Mouse (Mus musculus): ENCODE data around the gene Ttc39d. TPM values are rescaled to one million over a fixed set of nuclear protein-coding genes. Genes with fewer than 3 reads are reported as not detected.

Gene Ttc39d
- polyA plus RNA-seq, 1 experiment from 2014 or later: 0.11 TPM

DNA sequence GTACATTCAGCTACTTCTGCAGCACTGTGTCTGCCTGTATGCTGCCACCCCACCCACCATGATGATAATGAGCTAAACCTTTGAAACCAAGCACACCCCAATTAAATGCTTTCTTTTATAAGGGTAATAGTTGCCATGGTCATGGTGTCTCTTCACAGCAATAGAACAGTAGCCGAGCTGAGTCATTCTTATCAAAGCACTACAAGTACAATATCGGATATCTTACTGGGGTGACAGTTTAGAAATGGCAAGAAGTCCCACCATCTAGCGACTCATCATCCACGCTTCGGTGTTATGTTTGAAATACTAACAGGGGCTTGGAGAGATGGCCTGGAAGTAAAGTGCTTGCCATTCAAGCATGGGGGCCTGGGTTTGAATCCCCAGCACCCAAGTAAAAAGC lies 26.6 kb downstream of the Ttc39d start:
- Histone ChIP-seq H3K9me3 (replicated peaks; ENCODE audit: control insufficient read depth, low read length) (no peaks in the 10 kb centered on the region), H3K9ac (ENCODE audit: low read length) (no peak overlapping the region), H3K4me3 (ENCODE audit: low read depth, low read length) (no peak overlapping the region), H3K4me2 (ENCODE audit: low read length) (no peak overlapping the region), H3K27ac (ENCODE audit: low read depth, low read length) (no peak overlapping the region), H3K36me3 (ENCODE audit: control insufficient read depth, insufficient read depth, low read length) (peaks cover 20% of the 10 kb centered on the region), H3K4me1 (ENCODE audit: control insufficient read depth, insufficient read depth, low read length) (no peaks in the 10 kb centered on the region), H3K27me3 (replicated peaks; ENCODE audit: control insufficient read depth, insufficient read depth, low read length) (no peaks in the 10 kb centered on the region)
- 87% methylated on average over 5 of the region's 5 CpGs for WGBS
- DNase-seq (ENCODE audit: low spot score): no peak
- ATAC-seq: no peak

DNA sequence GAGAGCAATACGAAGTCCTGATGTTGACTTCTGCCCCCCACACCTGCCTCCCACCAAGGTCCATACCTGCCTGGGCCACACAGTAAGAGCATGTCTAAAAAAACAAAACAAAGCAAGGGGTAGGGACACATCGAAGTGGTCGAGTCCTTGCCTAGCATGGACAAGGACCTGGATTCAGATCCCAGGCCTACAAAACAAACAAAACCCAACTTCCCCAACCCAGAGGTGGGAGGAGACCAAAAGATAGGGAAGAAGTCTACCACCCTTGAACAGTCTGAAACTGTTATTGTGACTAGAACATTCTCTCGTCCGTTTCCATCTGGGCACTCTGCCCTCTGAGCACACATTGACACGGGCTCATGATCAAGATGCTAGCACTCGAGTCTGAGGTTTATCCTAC lies 27.1 kb downstream of the Ttc39d start:
- peaks cover 24% of the 10 kb centered on the region for H3K36me3 ChIP-seq (ENCODE audit: control insufficient read depth, insufficient read depth, low read length)
- no peak overlapping the region for H3K4me2 ChIP-seq (ENCODE audit: low read length)
- H3K4me1 ChIP-seq (ENCODE audit: control insufficient read depth, insufficient read depth, low read length): no peaks in the 10 kb centered on the region
- no peak overlapping the region for H3K27ac ChIP-seq (ENCODE audit: low read depth, low read length)
- H3K27me3 ChIP-seq (replicated peaks; ENCODE audit: control insufficient read depth, insufficient read depth, low read length): no peaks in the 10 kb centered on the region
- whole genome bisulfite sequencing: 91% methylated on average over 7 of the region's 7 CpGs
- DNase-seq (ENCODE audit: low spot score): no peak
- H3K9me3 ChIP-seq (replicated peaks; ENCODE audit: control insufficient read depth, low read length): no peaks in the 10 kb centered on the region
- H3K4me3 ChIP-seq (ENCODE audit: low read depth, low read length): no peak overlapping the region
- no peak for ATAC-seq
- H3K9ac ChIP-seq (ENCODE audit: low read length): no peak overlapping the region

DNA sequence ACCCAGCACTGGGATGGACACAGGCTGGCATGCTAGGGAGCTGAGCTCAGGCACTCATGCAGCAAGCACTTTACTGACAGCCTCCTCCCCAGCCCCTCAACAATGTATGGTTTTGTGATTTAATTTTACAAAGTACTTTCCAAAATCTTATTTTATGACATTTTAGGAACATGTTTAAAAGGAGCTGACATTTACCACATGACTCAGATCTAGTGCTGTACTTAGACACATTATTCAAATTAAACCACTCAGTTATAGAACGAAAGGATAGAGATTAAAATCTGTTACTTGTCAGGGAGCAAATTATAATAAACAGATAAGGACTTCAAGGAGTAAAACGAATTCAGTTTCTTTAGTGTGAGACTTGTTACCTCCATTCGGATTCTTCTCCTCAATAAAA lies 28.2 kb downstream of the Ttc39d start:
- no peak for ATAC-seq
- Histone ChIP-seq H3K4me2 (ENCODE audit: low read length) (no peak overlapping the region), H3K4me3 (ENCODE audit: low read depth, low read length) (no peak overlapping the region), H3K4me1 (ENCODE audit: control insufficient read depth, insufficient read depth, low read length) (no peaks in the 10 kb centered on the region), H3K9ac (ENCODE audit: low read length) (no peak overlapping the region), H3K27me3 (replicated peaks; ENCODE audit: control insufficient read depth, insufficient read depth, low read length) (no peaks in the 10 kb centered on the region), H3K9me3 (replicated peaks; ENCODE audit: control insufficient read depth, low read length) (no peaks in the 10 kb centered on the region), H3K27ac (ENCODE audit: low read depth, low read length) (no peak overlapping the region), H3K36me3 (ENCODE audit: control insufficient read depth, insufficient read depth, low read length) (peaks cover 33% of the 10 kb centered on the region)
- WGBS: 86% methylated on average over 3 of the region's 3 CpGs
- DNase-seq (ENCODE audit: low spot score): no peak

DNA sequence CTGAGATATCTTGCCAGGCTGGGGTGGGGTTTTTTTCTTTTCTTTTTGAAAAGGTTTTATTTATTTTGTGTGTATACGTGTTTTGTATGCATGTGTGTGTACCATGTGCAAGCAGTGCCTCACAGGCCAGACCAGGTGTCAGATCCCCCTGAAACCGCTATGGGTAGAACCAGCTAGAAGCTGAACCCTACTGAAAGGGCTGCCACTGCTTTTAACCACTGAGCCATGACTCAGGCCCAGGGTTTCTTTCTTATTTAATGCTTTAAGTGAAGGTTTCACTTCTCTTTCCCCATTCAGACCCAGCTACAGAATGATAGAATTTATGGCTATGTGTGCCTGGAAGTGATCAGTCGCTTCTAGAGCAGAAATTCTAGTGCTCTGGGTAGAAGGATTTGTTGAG lies 29.5 kb downstream of the Ttc39d start:
- no peaks in the 10 kb centered on the region for H3K27me3 ChIP-seq (replicated peaks; ENCODE audit: control insufficient read depth, insufficient read depth, low read length)
- H3K4me1 ChIP-seq (ENCODE audit: control insufficient read depth, insufficient read depth, low read length): no peaks in the 10 kb centered on the region
- peaks cover 44% of the 10 kb centered on the region for H3K36me3 ChIP-seq (ENCODE audit: control insufficient read depth, insufficient read depth, low read length)
- no peak overlapping the region for H3K27ac ChIP-seq (ENCODE audit: low read depth, low read length)
- no peak overlapping the region for H3K4me3 ChIP-seq (ENCODE audit: low read depth, low read length)
- 97% methylated on average over 3 of the region's 3 CpGs for WGBS
- DNase-seq (ENCODE audit: low spot score) (no peak), ATAC-seq (no peak)
- no peaks in the 10 kb centered on the region for H3K9me3 ChIP-seq (replicated peaks; ENCODE audit: control insufficient read depth, low read length)
- H3K4me2 ChIP-seq (ENCODE audit: low read length): no peak overlapping the region
- no peak overlapping the region for H3K9ac ChIP-seq (ENCODE audit: low read length)

DNA sequence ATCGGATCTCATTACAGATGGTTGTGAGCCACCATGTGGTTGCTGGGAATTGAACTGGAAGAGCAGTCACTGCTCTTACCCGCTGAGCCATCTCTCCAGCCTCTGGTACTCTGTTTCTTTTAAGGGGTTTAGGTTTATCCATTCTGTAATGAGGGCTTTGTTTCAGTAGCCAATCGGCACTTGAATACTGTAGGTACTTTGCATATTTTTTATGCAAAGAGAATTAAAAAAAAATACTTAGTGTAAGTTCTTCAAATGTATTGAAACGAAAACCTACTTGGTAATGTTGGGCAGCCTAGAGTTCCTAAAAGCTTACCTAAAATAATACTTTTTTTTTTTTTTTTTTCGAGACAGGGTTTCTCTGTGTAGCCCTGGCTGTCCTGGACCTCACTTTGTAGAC lies 30.2 kb downstream of the Ttc39d start:
- Histone ChIP-seq H3K36me3 (ENCODE audit: control insufficient read depth, insufficient read depth, low read length) (peaks cover 51% of the 10 kb centered on the region), H3K27ac (ENCODE audit: low read depth, low read length) (no peak overlapping the region), H3K4me1 (ENCODE audit: control insufficient read depth, insufficient read depth, low read length) (no peaks in the 10 kb centered on the region), H3K4me3 (ENCODE audit: low read depth, low read length) (no peak overlapping the region), H3K9ac (ENCODE audit: low read length) (no peak overlapping the region), H3K4me2 (ENCODE audit: low read length) (no peak overlapping the region), H3K9me3 (replicated peaks; ENCODE audit: control insufficient read depth, low read length) (no peaks in the 10 kb centered on the region), H3K27me3 (replicated peaks; ENCODE audit: control insufficient read depth, insufficient read depth, low read length) (no peaks in the 10 kb centered on the region)
- DNase-seq (ENCODE audit: low spot score): no peak
- ATAC-seq: no peak
- 88% methylated on average over 5 of the region's 5 CpGs for WGBS

DNA sequence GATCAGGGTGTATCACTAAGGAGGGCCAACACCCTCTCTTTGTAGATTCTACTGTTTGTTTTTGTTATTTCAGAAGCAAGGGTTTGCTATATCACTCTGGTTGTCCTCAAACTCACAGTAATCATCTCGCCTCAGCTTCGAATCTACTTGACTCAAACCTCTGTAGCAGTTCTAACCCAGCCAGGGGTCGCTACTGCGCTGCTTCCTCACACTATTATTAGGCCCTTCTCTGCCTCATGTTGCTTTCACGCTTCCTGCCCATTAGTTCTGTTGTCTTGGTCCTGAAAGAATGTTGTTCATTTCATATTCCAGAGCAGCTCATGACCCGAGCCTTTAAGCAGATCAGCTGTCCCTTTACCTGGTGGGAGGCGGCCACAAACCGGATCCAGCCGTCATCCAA lies 34.3 kb downstream of the Ttc39d start:
- Histone ChIP-seq H3K4me2 (ENCODE audit: low read length) (no peak overlapping the region), H3K36me3 (ENCODE audit: control insufficient read depth, insufficient read depth, low read length) (peaks cover 90% of the 10 kb centered on the region), H3K27me3 (replicated peaks; ENCODE audit: control insufficient read depth, insufficient read depth, low read length) (no peaks in the 10 kb centered on the region), H3K9me3 (replicated peaks; ENCODE audit: control insufficient read depth, low read length) (no peaks in the 10 kb centered on the region), H3K27ac (ENCODE audit: low read depth, low read length) (no peak overlapping the region), H3K4me3 (ENCODE audit: low read depth, low read length) (no peak overlapping the region), H3K4me1 (ENCODE audit: control insufficient read depth, insufficient read depth, low read length) (no peaks in the 10 kb centered on the region), H3K9ac (ENCODE audit: low read length) (no peak overlapping the region)
- no peak for ATAC-seq
- DNase-seq (ENCODE audit: low spot score): no peak
- WGBS: 88% methylated on average over 9 of the region's 9 CpGs

DNA sequence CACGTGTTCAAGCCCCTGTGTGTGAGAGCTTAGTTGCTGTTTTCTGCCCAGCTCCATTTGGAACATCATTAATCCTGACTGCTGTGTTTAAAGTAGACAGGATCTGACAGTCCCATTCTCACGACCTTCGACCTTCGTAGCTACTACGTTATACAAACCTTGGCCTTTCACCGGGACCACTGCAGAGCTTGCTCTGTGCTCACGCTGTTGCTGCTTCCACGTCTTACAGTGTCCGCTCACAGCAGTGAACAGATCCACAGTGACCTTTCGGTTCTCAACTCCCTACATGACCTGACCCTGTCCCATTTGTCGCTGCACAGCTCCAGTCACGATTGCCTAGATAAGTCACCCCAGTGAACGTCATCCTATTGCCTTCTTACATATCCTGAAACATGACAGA lies 35.9 kb downstream of the Ttc39d start:
- Histone ChIP-seq H3K27ac (ENCODE audit: low read depth, low read length) (no peak overlapping the region), H3K27me3 (replicated peaks; ENCODE audit: control insufficient read depth, insufficient read depth, low read length) (no peaks in the 10 kb centered on the region), H3K36me3 (ENCODE audit: control insufficient read depth, insufficient read depth, low read length) (peaks cover 96% of the 10 kb centered on the region), H3K4me2 (ENCODE audit: low read length) (no peak overlapping the region), H3K9ac (ENCODE audit: low read length) (no peak overlapping the region), H3K9me3 (replicated peaks; ENCODE audit: control insufficient read depth, low read length) (no peaks in the 10 kb centered on the region), H3K4me3 (ENCODE audit: low read depth, low read length) (no peak overlapping the region), H3K4me1 (ENCODE audit: control insufficient read depth, insufficient read depth, low read length) (no peaks in the 10 kb centered on the region)
- DNase-seq (ENCODE audit: low spot score) (no peak), ATAC-seq (no peak)
- WGBS: 93% methylated on average over 13 of the region's 13 CpGs

DNA sequence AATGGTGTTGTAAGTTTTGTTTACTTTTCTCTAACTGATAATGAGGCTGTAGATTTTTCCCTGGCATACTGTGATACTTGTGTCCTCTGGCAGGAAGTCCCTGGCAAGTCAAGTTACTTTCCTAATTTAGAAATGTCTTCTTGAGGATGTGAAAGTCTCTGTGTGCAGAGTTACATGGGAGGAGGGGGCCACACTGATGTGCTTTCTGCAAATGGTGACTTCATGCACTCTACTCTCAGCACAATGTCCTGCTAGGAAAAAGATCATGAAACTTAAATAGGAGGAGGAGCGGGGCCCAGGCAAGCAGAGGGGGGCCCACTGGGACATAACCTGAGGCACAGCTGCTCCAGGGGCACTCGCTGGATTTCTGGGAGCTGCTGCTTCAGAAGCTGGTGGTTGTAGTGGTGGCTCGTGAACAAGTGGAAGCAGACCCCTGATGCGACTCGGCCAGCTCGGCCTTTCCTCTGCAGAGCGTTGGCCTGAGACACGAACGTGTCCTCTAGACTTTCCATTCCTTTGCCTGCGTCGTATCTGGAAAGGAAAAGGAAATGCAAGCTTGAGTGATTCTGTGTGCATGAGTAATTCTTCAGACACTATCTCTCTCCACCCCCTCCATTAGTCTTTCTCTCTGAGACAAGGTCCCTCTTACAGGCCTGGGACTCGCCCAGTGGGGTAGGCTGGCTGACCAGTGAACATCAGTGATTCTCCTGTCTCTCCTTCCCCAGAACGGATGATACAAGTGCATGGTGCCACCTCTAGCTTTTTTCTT lies 45.7 kb downstream of the Ttc39d start:
- H3K4me1 ChIP-seq (ENCODE audit: control insufficient read depth, insufficient read depth, low read length): no peaks in the 10 kb centered on the region
- ATAC-seq: no peak

DNA sequence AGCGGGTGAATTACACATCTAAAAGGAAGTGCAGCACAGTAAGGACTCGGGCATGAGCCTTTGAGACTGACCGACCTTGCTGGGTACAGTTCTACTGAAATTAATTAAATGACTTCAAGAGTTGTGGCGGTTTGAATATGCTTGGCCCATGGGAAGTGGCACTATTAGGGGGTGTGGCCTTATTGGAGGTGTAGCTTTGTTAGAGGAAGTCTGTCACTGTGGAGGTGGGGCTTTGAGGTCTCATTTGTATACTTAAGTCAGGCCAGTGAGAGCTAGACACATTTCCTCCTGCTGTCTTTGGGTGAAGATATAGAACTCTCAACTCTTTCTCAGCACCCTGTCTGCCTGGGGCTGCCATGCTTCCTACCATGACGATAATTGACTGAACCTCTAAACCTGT lies 47.2 kb downstream of the Ttc39d start:
- WGBS: 93% methylated on average over 5 of the region's 5 CpGs
- no peak for DNase-seq (ENCODE audit: low spot score)
- Histone ChIP-seq H3K9me3 (replicated peaks; ENCODE audit: control insufficient read depth, low read length) (no peaks in the 10 kb centered on the region), H3K4me2 (ENCODE audit: low read length) (no peak overlapping the region), H3K4me1 (ENCODE audit: control insufficient read depth, insufficient read depth, low read length) (no peaks in the 10 kb centered on the region), H3K27ac (ENCODE audit: low read depth, low read length) (no peak overlapping the region), H3K36me3 (ENCODE audit: control insufficient read depth, insufficient read depth, low read length) (peaks cover 98% of the 10 kb centered on the region), H3K9ac (ENCODE audit: low read length) (no peak overlapping the region), H3K27me3 (replicated peaks; ENCODE audit: control insufficient read depth, insufficient read depth, low read length) (no peaks in the 10 kb centered on the region), H3K4me3 (ENCODE audit: low read depth, low read length) (no peak overlapping the region)
- no peak for ATAC-seq

More for the DNA sequence above, 45.7 kb downstream of the Ttc39d start:
- H3K27ac ChIP-seq (ENCODE audit: low read depth, low read length): no peak overlapping the region
- no peaks in the 10 kb centered on the region for H3K27me3 ChIP-seq (replicated peaks; ENCODE audit: control insufficient read depth, insufficient read depth, low read length)
- no peaks in the 10 kb centered on the region for H3K9me3 ChIP-seq (replicated peaks; ENCODE audit: control insufficient read depth, low read length)
- no peak overlapping the region for H3K4me2 ChIP-seq (ENCODE audit: low read length)
- no peak overlapping the region for H3K9ac ChIP-seq (ENCODE audit: low read length)
- no peak overlapping the region for H3K4me3 ChIP-seq (ENCODE audit: low read depth, low read length)
- DNase-seq (ENCODE audit: low spot score): no peak
- 90% methylated on average over 13 of the region's 13 CpGs for WGBS
- H3K36me3 ChIP-seq (ENCODE audit: control insufficient read depth, insufficient read depth, low read length): peaks cover 98% of the 10 kb centered on the region
